Mouse (Mus musculus) kidney, adult 9 months (tissue): Measurements from ENCODE around the gene Iscu.
"Not testable (repeated sequence)": the region's sequence is repeated elsewhere in the genome, so short reads cannot be mapped to it uniquely, and the experiment has no call there.

Source experiments
- DNase-seq: peaks from one replicate; pipeline ENCODE4 v3.0.0; 2022

The Iscu gene

DNA sequence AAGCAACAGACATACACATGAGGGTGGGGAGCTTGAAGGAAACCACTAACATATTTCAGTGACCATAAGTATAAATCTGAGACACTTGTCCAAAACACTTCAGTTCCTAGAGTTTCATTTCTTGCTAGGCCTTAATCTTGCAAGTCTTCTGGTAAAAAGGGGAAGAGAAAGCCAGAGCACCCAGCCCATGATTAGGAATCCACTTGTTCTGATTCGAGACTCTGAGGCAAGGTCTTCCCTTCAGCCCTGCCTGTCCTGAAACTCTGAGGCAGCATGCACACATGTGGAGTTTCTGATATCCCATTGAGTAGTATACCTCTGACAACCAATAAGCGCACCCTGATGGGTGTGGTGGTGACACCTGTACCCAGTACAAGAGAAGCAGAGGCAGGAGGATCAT, 11.0 kb upstream of the Iscu start:
- DNase-seq = no peak

DNA sequence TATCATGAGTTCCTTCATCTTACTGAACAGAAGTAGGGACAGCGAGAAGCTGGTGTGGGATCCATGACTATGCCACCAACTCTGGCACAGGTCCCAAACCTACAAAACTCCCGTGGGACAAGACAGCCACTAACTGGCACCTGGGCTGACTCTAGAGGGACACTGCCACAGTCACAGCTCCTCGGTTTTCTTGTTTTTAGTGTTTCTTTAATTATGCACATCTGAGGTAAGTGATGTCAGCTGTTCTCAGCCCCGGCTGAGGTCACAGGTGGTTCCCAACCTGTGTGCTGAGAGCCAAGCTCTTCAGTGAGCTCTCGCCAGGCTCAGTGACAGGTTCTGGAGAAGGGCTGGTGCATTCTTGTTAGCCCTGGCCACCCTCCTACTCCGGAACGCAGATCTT, 8.1 kb upstream of the Iscu start:
- DNase-seq = no peak

- no peak for DNase-seq
These were observed 6.7 kb upstream of the Iscu start for GRCm38 (mm10) chr5:113765641-113766526.

DNA sequence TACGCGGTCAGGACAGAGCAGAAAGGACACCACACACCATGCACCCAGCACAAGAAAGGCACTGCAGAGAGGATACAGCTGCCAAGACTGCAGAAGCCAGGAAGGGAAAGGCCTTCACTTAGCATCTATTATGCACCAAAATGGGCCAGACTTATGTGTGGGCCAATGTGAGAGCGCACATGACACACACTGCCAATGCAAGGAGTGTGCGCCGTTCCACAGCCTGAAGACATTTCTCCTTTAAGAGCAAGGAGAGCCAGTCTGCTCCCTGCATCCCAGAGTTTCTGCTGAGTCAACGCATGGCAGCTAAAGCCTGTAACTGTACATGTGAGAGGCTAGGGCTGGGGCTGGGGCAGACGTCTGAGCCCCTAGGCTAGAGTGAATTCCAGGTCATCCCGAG, 3.7 kb upstream of the Iscu start:
- DNase-seq = no peak

DNA sequence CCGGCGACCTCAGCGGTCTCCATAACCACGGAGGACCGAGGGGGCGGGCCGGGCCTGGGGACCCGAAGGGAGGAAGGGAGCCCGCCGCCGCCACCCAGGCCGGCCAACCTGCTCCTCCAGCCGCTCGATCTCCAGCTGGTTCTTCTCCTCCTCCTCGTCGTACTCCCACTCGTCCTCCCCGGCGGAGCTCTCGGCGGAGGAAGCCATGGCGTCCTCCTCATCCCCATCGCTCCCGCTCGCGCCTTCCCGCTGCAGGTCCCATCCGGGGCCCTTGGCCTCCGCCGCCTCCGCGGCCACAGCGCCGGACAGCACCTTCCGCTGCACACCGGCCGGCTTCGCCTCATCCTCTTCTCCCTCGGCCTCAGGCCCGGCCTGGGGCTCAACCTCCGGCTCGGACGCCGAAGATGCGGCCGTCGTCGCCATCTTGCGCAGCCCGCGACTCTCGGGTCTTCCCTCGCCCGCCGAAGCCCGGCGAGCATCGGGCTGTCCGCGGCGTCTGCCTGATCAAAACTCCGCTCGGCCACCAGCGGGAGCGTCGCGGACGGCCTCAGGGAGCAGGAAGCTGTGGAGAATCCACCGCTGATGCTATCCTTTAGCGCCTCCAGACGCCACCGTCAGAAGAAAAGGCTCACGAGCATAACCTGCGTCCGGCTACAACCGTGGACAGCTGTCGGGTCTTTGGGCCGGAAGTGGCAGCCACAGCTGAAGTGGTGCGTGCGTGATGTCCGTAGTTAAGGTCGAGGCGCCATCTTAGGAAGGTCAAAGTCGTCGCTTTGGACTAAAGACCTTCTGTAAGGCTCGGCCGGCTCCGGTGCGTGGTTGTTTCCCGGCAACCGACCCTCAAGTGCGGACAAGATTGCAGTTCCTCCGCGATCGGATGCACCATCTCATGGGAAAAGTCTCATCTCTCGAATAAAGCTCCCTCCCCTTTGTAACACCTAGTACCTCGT, 1.1 kb upstream of the Iscu start:
- peak; percentile 92 for DNase-seq

GRCm38 (mm10) chr5:113772905-113773519, 464 bp downstream of the Iscu start:
- no peak for DNase-seq

DNA sequence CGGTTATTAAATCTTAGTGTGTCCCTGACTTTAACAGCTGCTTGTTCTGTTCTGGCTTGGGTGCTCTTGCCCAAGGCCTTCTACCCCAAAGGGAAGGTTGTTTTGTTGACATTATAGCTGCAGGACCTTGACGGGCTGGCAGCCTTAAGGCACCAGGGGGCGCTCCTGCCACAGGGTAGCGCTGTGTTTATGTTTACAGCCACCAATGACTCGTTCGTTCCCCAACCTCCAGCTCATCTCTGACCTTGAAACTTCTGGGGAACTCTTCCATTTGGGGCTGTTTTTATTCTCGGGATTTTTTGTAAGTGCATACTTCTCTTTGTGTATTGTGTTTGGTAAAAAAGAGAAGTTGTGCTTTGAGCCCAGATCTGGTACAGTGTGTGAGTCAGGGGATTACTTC, 1.1 kb downstream of the Iscu start:
- peak; percentile 94 for DNase-seq

- DNase-seq = no peak
These were observed 3.0 kb downstream of the Iscu start for GRCm38 (mm10) chr5:113775585-113775984.

DNA sequence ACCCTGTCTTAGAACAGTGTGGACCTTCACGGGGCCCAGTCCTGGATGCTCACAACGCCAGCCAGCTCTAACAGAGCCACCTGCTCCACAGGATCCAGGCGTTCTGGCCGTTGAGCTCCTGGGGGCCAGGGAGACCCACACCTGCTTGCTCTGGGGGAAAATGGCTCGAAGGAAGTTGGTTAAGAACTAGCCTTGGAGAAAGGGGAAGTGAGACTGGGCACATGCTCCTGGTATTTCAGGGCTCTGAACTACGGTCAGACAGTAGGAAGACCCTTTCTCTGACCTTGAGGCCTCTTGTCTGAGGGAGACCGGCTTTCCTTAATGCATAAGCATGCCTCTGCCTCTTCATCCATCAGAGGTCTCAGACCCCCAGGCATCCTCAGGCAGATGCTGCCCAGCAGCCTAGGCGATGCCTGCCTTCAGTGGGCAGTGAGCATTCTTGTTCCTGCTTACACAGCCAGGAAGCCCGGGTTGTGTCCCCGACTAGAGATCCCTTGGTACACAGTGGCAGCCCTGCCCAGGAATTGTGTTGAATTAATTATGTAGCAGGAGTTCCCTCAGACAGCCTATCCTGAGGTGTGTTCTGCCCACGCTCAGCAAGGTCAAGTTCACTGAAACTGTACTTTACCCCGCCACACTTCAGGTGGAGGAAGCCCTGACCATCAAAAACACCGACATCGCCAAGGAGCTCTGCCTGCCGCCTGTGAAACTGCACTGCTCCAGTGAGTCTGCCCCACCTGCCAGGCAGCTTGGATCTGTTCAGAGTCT, 3.8 kb downstream of the Iscu start:
- DNase-seq = peak; percentile 75

- no peak for DNase-seq
These were observed 4.3 kb downstream of the Iscu start for GRCm38 (mm10) chr5:113776896-113777226.

DNA sequence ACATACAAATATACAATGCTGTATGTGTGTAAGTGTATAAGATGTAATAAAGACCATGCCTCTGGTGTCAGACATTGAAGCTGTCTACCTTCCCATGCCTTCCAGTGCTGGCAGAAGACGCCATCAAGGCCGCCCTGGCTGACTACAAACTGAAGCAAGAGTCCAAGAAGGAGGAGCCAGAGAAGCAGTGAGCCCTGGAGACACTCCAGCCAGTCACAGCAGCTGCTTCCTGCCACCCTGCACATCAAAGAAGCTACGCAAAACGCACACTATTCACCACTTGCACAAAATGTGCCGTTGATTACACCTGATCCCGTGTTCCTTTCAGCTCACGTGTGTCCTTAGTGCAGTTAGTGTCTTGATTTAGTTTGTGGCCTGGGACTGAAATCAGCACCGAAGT, 5.2 kb downstream of the Iscu start:
- DNase-seq = peak; percentile 59

GRCm38 (mm10) chr5:113779569-113779968, 7.0 kb downstream of the Iscu start:
- no peak for DNase-seq

DNA sequence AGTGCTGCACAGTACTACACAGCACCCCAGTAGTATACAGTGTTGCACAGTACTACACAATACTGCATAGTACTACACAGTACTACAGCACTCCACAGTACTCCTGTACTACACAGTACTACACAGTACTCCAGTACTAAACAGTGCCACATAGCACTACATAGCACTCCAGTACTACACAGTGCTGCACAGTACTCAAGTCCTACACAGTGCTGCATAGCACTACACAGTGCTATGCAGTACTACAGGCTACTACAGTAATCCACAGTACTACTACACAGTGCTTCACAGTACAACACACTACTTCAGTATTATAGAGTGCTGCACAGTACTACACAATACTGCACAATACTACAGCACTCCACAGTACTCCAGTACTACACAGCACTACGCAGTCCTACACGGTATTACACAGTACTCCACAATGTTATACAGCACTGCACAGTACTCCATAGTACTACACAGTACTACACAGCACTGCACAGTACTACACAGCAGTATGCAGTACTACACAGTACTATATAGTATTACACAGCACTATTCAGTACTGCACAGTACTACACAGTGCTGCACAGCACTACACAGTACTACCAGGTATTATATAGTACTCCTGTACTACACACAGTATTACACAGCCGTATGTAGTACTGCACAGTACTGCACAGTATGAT, 7.7 kb downstream of the Iscu start:
- no peak for DNase-seq

DNA sequence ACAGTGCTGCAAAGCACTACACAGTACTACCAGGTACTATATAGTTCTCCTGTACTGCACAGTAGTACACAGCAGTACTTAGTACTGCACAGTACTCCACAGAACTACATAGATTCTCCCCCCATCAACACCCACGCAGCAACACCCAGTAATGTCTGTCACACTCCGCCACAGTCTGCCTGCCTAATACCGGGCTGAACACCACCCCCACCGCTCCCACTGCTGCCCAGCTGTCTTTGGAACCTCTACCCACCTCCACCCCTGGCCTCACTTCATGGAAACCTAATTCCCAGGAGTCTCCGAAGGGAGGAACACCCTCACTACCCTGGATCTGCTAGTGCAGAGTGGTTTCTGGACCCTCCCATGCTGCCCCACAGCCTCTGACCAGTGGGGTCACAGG, 8.2 kb downstream of the Iscu start:
- DNase-seq = no peak

DNA sequence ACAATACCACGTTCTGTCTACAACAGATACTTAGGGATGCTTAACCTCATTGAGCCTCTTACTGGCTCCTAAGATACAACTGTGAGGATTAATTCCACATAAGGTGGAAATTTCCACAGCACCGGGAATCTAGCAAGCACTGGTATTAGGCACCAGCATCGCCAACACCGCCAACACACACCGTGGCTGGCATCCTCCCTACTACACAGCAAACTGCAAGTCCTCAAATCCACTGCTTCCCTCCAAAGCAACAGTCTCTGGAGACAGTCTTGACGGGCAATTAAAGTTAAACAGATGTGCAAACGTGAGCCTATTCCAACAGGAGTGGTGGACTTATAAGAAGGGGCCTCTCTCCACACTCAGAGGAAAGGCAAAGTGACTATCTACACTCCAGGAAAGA, 8.7 kb downstream of the Iscu start:
- DNase-seq = no peak

DNA sequence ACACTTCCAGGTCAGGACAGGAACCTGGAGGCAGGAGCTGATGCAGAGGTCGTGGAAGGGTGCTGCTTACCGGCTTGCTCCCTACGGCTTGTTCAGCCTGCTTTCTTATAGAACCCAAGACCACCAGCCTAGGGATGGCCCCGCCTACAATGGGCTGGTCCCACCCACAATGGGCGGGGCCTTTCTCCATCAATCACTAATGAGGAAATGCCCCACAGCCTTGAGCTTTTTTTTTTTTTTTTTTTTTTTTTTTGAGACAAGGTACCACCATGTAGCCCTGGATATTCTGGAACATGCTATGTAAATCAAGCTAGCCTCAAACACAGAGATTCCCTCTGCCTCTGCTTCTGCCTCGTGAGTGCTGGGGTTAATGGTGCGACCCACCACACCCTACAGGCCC, 9.3 kb downstream of the Iscu start:
- no peak for DNase-seq

DNA sequence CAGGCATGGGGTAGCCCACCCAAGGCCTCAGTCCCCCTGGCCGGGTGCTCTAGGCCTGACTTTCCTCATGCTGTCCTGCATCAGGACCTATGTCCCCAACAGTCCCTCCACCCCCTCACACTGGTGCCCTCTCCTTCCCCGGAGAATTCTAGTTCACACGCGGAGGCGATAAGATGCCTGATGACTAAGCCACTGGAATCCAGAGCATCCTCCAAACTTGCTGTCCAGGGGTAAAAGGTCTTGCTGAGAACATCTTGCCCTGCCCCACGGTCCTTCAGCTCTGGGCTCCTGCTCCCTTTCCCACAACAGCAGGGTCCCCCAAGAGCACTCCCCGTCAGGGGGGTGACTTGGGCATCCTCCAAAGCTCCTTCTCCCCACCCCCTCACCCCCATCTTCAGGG, 10.1 kb downstream of the Iscu start:
- peak; percentile 56 for DNase-seq

GRCm38 (mm10) chr5:113783581-113784001, 11.0 kb downstream of the Iscu start:
- DNase-seq = peak; percentile 56

DNA sequence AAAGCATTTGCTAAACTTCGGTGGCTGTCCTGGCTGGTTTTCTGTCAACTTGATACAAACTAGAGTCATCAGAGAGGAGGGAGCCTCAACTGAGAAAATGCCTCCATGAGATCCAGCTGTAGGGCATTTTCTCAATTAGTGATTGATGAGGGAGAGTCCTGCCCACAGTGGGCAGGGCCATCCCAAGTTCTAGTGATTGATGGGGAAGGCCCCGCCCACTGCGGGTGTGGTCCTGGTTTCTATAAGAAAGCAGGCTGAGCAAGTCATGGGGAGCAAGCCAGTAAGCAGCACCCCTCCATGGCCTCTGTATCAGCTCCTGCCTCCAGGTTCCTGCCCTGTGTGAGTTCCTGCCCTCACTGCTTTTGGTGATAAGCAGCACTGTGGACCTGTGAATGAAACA, 11.6 kb downstream of the Iscu start:
- not testable (repeated sequence) for DNase-seq

DNA sequence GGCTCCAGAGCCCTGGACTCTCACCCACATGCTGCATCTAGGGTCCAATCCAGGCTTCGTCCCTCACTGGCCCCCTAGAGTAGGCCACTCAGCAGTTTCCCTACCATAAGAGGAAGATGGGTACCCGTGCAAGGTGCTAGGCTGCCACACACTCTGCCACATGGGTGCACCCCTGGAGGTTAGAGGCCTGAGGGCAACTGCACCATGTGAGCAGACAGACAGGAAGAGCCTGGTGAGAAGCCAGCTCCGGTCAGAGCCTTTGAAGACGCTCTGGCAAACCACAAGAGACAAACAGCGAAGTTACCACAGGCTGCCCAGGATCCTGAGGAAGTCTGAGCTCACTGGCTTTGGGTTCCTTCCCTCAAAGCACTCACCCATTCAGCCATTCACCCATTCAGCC, 14.4 kb downstream of the Iscu start:
- DNase-seq = no peak

DNA sequence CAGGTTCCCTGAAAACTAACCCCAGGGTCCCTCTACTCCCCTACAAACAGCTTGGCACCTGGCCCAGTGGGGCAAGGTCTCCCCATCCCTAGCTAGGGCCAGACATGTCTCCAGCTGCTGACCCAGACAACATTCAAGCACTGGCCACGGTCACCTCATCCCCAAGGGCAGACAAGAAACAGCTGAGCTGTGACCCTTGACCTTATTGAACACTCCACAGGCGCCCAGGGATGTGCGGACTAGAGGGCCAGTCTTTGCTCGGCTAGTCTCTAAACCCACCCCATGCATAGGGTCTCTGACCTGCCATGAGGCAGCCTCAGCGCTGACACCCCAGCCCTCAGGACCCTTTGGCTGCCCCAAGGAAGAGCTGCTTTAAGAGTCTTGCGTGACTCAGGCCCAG, 16.1 kb downstream of the Iscu start:
- DNase-seq = no peak
